Mouse (Mus musculus) lung, adult 2 months (tissue): ENCODE measurements around the gene Dmbt1. TPM values are rescaled to one million over a fixed set of nuclear protein-coding genes. Genes with fewer than 3 reads are reported as not detected.

Experiments
- DNase-seq: peaks from one replicate; pipeline ENCODE4 v3.0.0; 2022
- H3K4me1 ChIP-seq: fragments of 200-500 bp; 2 replicates; pipeline ENCODE4 v1.6.1; 2011; ENCODE audit warnings: low read length; ENCODE audit not compliant: control insufficient read depth, insufficient read depth
- H3K4me3 ChIP-seq: fragments of 200-500 bp; replicated peaks from 2 replicates; pipeline ENCODE3; 2011; ENCODE audit warnings: low read depth, mild to moderate bottlenecking, control low read depth, low read length; ENCODE audit errors: extremely low read depth
- CTCF ChIP-seq: fragments of 200-500 bp; IDR thresholded peaks from 2 replicates; pipeline ENCODE4 v1.5.1; 2011; ENCODE audit warnings: mild to moderate bottlenecking, low read length, control low read depth; ENCODE audit not compliant: insufficient read depth
- POLR2A ChIP-seq: fragments of 200-500 bp; IDR thresholded peaks from 2 replicates; pipeline ENCODE4 v1.6.1; 2011; ENCODE audit warnings: low read depth, mild to moderate bottlenecking, control low read depth, low read length, borderline replicate concordance; ENCODE audit errors: extremely low read depth
- WGBS: fragments of 180-500 bp; shearing (Covaris S2); methylation state at CpG from one replicate; pipeline ENCODE4 v1.1.7; 2018; 5-methylcytosine and 5-hydroxymethylcytosine counted together
- polyA plus RNA-seq: library from polyadenylated mRNA; depleted of rRNA; stranded (reverse); fragments of >200 nt; gene quantifications from 2 replicates; pipeline ENCODE4 v1.2.3, GENCODE M21; 2012; rRNA removed

The Dmbt1 gene
- polyA plus RNA-seq, 1 experiment = 0.12 TPM

DNA sequence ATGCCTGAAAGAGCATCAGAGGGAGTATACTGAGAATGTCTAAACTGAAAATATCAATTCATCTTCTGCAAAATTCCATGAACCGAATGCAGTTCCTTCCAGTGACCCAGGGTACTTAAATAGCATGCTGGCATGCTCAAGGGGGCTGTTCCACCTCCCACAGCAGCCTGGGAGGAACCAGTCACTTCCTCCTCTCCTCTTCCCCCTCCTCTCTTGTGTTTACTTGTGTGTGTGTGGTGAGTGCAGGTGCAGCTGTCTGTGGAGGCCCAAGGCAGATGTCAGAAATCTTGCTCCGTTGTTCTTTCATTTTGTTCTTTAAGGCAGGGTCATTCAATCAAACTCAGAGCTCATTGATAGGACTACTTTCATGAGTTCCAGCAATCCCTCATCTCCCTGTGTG, 137.2 kb downstream of the Dmbt1 start:
- WGBS = 8% methylated on average over 2 of the region's 2 CpGs
- TF ChIP-seq POLR2A = no peak
- no peak for TF ChIP-seq CTCF
- Histone ChIP-seq H3K4me3 (no peak overlapping the region), H3K4me1 (no peaks in the 10 kb centered on the region)
- no peak for DNase-seq

Other genes with a start within 250 kb of the Dmbt1 start
- gene Plekha1, start 166.3 kb upstream of the Dmbt1 start, polyA plus RNA-seq = 66.8 and 99.2 TPM in 2 replicates
- 64.7 and 65.2 TPM in 2 replicates for gene Htra1, start 95.9 kb upstream of the Dmbt1 start, polyA plus RNA-seq
- not detected in 2 replicates for gene 4933402N03Rik, start 114.3 kb downstream of the Dmbt1 start, polyA plus RNA-seq
- 0.03 and 0.11 TPM in 2 replicates for gene 5430419D17Rik, start 142.3 kb downstream of the Dmbt1 start, polyA plus RNA-seq